Mouse (Mus musculus): ENCODE measurements around the gene Gm18336.
"Not testable (repeated sequence)": the region's sequence is repeated elsewhere in the genome, so short reads cannot be mapped to it uniquely, and the experiment has no call there.

Gene Gm18336

GRCm38 (mm10) chrX:73398636-73399035, at the start of gene Gm18336:
Gm18336 (minus strand) TSS chrX:73398736.
- not testable (repeated sequence) for TF ChIP-seq GATA4 (IDR thresholded peaks at IDR 0.05; ENCODE audit: insufficient replicate concordance, low read length)

GRCm38 (mm10) chrX:73441428-73441827, 42.9 kb upstream of the Gm18336 start:
- TF ChIP-seq GATA4 (IDR thresholded peaks at IDR 0.05; ENCODE audit: insufficient replicate concordance, low read length) = no peak

- no peak for TF ChIP-seq GATA4 (IDR thresholded peaks at IDR 0.05; ENCODE audit: insufficient replicate concordance, low read length)
These were observed 36.7 kb upstream of the Gm18336 start, which contains the start of gene Trex2 for GRCm38 (mm10) chrX:73435252-73435651. Trex2 (minus strand) TSS chrX:73435344.

- no peak for TF ChIP-seq GATA4 (IDR thresholded peaks at IDR 0.05; ENCODE audit: insufficient replicate concordance, low read length)
These were observed 34.3 kb upstream of the Gm18336 start for GRCm38 (mm10) chrX:73432850-73433249.

- no peak for TF ChIP-seq GATA4 (IDR thresholded peaks at IDR 0.05; ENCODE audit: insufficient replicate concordance, low read length)
These were observed 31.5 kb upstream of the Gm18336 start for GRCm38 (mm10) chrX:73430036-73430435.

- TF ChIP-seq GATA4 (IDR thresholded peaks at IDR 0.05; ENCODE audit: insufficient replicate concordance, low read length) = no peak
These were observed 14.2 kb upstream of the Gm18336 start for GRCm38 (mm10) chrX:73412767-73413166.

- no peak for TF ChIP-seq GATA4 (IDR thresholded peaks at IDR 0.05; ENCODE audit: insufficient replicate concordance, low read length)
These were observed 12.5 kb upstream of the Gm18336 start, which contains the start of gene Zfp92 for GRCm38 (mm10) chrX:73410880-73411517. Zfp92 (plus strand) TSS chrX:73411096.

GRCm38 (mm10) chrX:73401616-73402015, 3.1 kb upstream of the Gm18336 start:
- TF ChIP-seq GATA4 (IDR thresholded peaks at IDR 0.05; ENCODE audit: insufficient replicate concordance, low read length) = no peak

GRCm38 (mm10) chrX:73400951-73401350, 2.4 kb upstream of the Gm18336 start:
- no peak for TF ChIP-seq GATA4 (IDR thresholded peaks at IDR 0.05; ENCODE audit: insufficient replicate concordance, low read length)

- TF ChIP-seq GATA4 (IDR thresholded peaks at IDR 0.05; ENCODE audit: insufficient replicate concordance, low read length) = no peak
These were observed 2.1 kb downstream of the Gm18336 start for GRCm38 (mm10) chrX:73396446-73396845.

- no peak for TF ChIP-seq GATA4 (IDR thresholded peaks at IDR 0.05; ENCODE audit: insufficient replicate concordance, low read length)
These were observed 7.1 kb downstream of the Gm18336 start for GRCm38 (mm10) chrX:73391481-73391880.

- no peak for TF ChIP-seq GATA4 (IDR thresholded peaks at IDR 0.05; ENCODE audit: insufficient replicate concordance, low read length)
These were observed 13.6 kb downstream of the Gm18336 start for GRCm38 (mm10) chrX:73384924-73385323.

- no peak for TF ChIP-seq GATA4 (IDR thresholded peaks at IDR 0.05; ENCODE audit: insufficient replicate concordance, low read length)
These were observed 14.1 kb downstream of the Gm18336 start for GRCm38 (mm10) chrX:73384419-73384818.

GRCm38 (mm10) chrX:73363291-73363690, 35.2 kb downstream of the Gm18336 start:
- no peak for TF ChIP-seq GATA4 (IDR thresholded peaks at IDR 0.05; ENCODE audit: insufficient replicate concordance, low read length)

- TF ChIP-seq GATA4 (IDR thresholded peaks at IDR 0.05; ENCODE audit: insufficient replicate concordance, low read length) = no peak
These were observed 41.8 kb downstream of the Gm18336 start for GRCm38 (mm10) chrX:73356719-73357118.

GRCm38 (mm10) chrX:73356163-73356562, 42.4 kb downstream of the Gm18336 start:
- no peak for TF ChIP-seq GATA4 (IDR thresholded peaks at IDR 0.05; ENCODE audit: insufficient replicate concordance, low read length)
